Comparison of ENCODE assay signal across 8 mouse cellular contexts in genomic region chr7:29211415-29212198, GRCm38 (mm10). TPM values are rescaled to one million over a fixed set of nuclear protein-coding genes. Genes with fewer than 3 reads are reported as not detected.
DNase-seq lines count a peak whose midpoint lies in the region; ATAC-seq and TF ChIP-seq lines count a peak whose summit lies in the region.

No protein-coding gene starts in this region.

- peaks cover 12% of the 10 kb centered on the region for H3K27me3 ChIP-seq in erythroblast, embryonic 14.5 days (ENCODE audit: control insufficient read depth)
- H3K27me3 ChIP-seq in heart, embryonic 12.5 days (replicated peaks), result peaks cover 18% of the 10 kb centered on the region
- H3K27me3 ChIP-seq in kidney, postnatal 0 days (ENCODE audit: insufficient read depth, low read length), result no peaks in the 10 kb centered on the region
- no peaks in the 10 kb centered on the region for H3K27me3 ChIP-seq in liver, embryonic 14.5 days (ENCODE audit: control insufficient read depth, insufficient read depth, low read length)

- WGBS in bone marrow, adult 2 months, result 7% methylated on average over 34 of the region's 34 CpGs
- WGBS in heart, embryonic 12.5 days, result 3% methylated on average over 34 of the region's 34 CpGs
- WGBS in kidney, postnatal 0 days, result 4% methylated on average over 34 of the region's 34 CpGs
- 3% methylated on average over 34 of the region's 34 CpGs for WGBS in liver, embryonic 14.5 days (ENCODE audit: insufficient replicate concordance)

- H3K27ac ChIP-seq in bone marrow, adult 2 months (ENCODE audit: control insufficient read depth, insufficient read depth, low read depth, low read length, poor library complexity), result peak overlapping the region; percentile 65
- H3K27ac ChIP-seq in heart, embryonic 12.5 days (ENCODE audit: poor library complexity, severe bottlenecking), result peak overlapping the region; percentile 52
- peak overlapping the region; percentile 86 for H3K27ac ChIP-seq in kidney, postnatal 0 days
- no peak overlapping the region; the same call in 1 of the 2 replicates for H3K27ac ChIP-seq in liver, embryonic 14.5 days

- peak; percentile 80 for ATAC-seq in heart, embryonic 12.5 days (ENCODE audit: insufficient number of reproducible peaks, low FRiP score)
- ATAC-seq in kidney, postnatal 0 days (replicated peaks; ENCODE audit: low FRiP score, low read depth), result peak; percentile 88
- peak; percentile 80 for ATAC-seq in liver, embryonic 14.5 days (ENCODE audit: insufficient read depth)

- no peak for TF ChIP-seq CTCF in bone marrow, adult 2 months (IDR thresholded peaks at IDR 0.05; ENCODE audit: control insufficient read depth, insufficient read depth, low read length)
- TF ChIP-seq CTCF in kidney, postnatal 0 days (IDR thresholded peaks at IDR 0.05; ENCODE audit: low read depth), result no peak
- TF ChIP-seq CTCF in liver, embryonic 14.5 days (IDR thresholded peaks at IDR 0.05; ENCODE audit: low read depth), result no peak

- H3K4me3 ChIP-seq in bone marrow, adult 2 months (replicated peaks; ENCODE audit: control insufficient read depth, low read depth, low read length), result peak overlapping the region; percentile 73
- peak overlapping the region; percentile 48 for H3K4me3 ChIP-seq in erythroblast, embryonic 14.5 days (replicated peaks)
- peak overlapping the region; percentile 51 for H3K4me3 ChIP-seq in heart, embryonic 12.5 days
- peak overlapping the region; percentile 33 for H3K4me3 ChIP-seq in kidney, postnatal 0 days (replicated peaks; ENCODE audit: low read depth, low read length)
- H3K4me3 ChIP-seq in liver, embryonic 14.5 days (ENCODE audit: insufficient read depth in 1 of 2, low read depth in 2 of 2, low read length in 2 of 2), result peak overlapping the region; percentile 38 to 45

- H3K4me2 ChIP-seq in heart, embryonic 12.5 days, result peak overlapping the region; percentile 66
- H3K4me2 ChIP-seq in kidney, postnatal 0 days (ENCODE audit: low read length), result peak overlapping the region; percentile 52
- H3K4me2 ChIP-seq in liver, embryonic 14.5 days (ENCODE audit: low read depth), result peak overlapping the region; percentile 58

- peak; percentile 91 for DNase-seq in CD4-positive, CD25-positive, alpha-beta regulatory T cell, adult 2 months (ENCODE audit: low read depth, low spot score)
- peak; percentile 95 for DNase-seq in kidney, postnatal 0 days (ENCODE audit: low spot score)
- peak; percentile 60 to 76 (median 61) for DNase-seq in liver, embryonic 14.5 days (ENCODE audit: low read depth in 3 of 3, low spot score in 3 of 3)
- DNase-seq in neural tube, embryonic 10.5 days (ENCODE audit: extremely low spot score, low spot score), result peak; percentile 70
- DNase-seq in testis, postnatal 14 days (ENCODE audit: low spot score), result peak; percentile 91

- H3K4me1 ChIP-seq in bone marrow, adult 2 months (ENCODE audit: control insufficient read depth, insufficient read depth, low read length), result no peaks in the 10 kb centered on the region
- peaks cover 26% of the 10 kb centered on the region for H3K4me1 ChIP-seq in erythroblast, embryonic 14.5 days (ENCODE audit: control insufficient read depth)
- H3K4me1 ChIP-seq in heart, embryonic 12.5 days (replicated peaks), result peaks cover 13% of the 10 kb centered on the region; the same call in 1 of the 2 replicates
- no peaks in the 10 kb centered on the region for H3K4me1 ChIP-seq in kidney, postnatal 0 days (replicated peaks; ENCODE audit: insufficient read depth, low read length)
- peaks cover 0 to 11% of the 10 kb centered on the region in 2 experiments; a peak in 2 of 4 replicates for H3K4me1 ChIP-seq in liver, embryonic 14.5 days (replicated peaks; ENCODE audit: control insufficient read depth in 2 of 2, insufficient read depth in 2 of 2, low read length in 1 of 2)

- H3K36me3 ChIP-seq in erythroblast, embryonic 14.5 days (ENCODE audit: control insufficient read depth), result no peaks in the 10 kb centered on the region
- no peaks in the 10 kb centered on the region for H3K36me3 ChIP-seq in heart, embryonic 12.5 days
- no peaks in the 10 kb centered on the region for H3K36me3 ChIP-seq in kidney, postnatal 0 days (ENCODE audit: insufficient read depth, low read length)
- no peaks in the 10 kb centered on the region for H3K36me3 ChIP-seq in liver, embryonic 14.5 days (replicated peaks; ENCODE audit: control insufficient read depth, insufficient read depth, low read depth)

- no peak for TF ChIP-seq POLR2A in bone marrow, adult 2 months (IDR thresholded peaks at IDR 0.05; ENCODE audit: borderline replicate concordance, control insufficient read depth, low read depth, low read length)

- no peak for TF ChIP-seq EP300 in liver, embryonic 14.5 days (IDR thresholded peaks at IDR 0.05; ENCODE audit: low read depth)

- H3K9ac ChIP-seq in heart, embryonic 12.5 days, result peak overlapping the region; percentile 46; the same call in 1 of the 2 replicates
- peak overlapping the region; percentile 55; the same call in 1 of the 2 replicates for H3K9ac ChIP-seq in kidney, postnatal 0 days (ENCODE audit: low read depth, low read length)
- no peak overlapping the region for H3K9ac ChIP-seq in liver, embryonic 14.5 days (replicated peaks)

- peaks cover 4% of the 10 kb centered on the region; the same call in 1 of the 2 replicates for H3K9me3 ChIP-seq in erythroblast, embryonic 14.5 days (ENCODE audit: control insufficient read depth, low read length)
- peaks cover 16% of the 10 kb centered on the region for H3K9me3 ChIP-seq in heart, embryonic 12.5 days (replicated peaks)
- H3K9me3 ChIP-seq in kidney, postnatal 0 days (replicated peaks; ENCODE audit: low read length), result no peaks in the 10 kb centered on the region
- no peaks in the 10 kb centered on the region for H3K9me3 ChIP-seq in liver, embryonic 14.5 days (ENCODE audit: control insufficient read depth, low read length)

RNA-seq across cellular contexts. Expression of gene Catsperg1, which starts 2.2 kb away (rescaled TPM):
- polyA plus RNA-seq in bone marrow, adult 2 months (2011; ENCODE audit: insufficient read depth, insufficient read length, low replicate concordance, missing spikeins), result 1.7 and 4.1 TPM in 2 replicates
- not detected in 2 replicates for polyA plus RNA-seq in erythroblast, embryonic 14.5 days (2012)
- polyA plus RNA-seq in heart, embryonic 12.5 days (2016; fragmentation: Nextera tagmentation; extraction: Ambion mirVana), result 0.38 and 0.44 TPM in 2 replicates
- 0.51 and 0.53 TPM in 2 replicates for polyA plus RNA-seq in kidney, postnatal 0 days (2015; fragmentation: Nextera tagmentation; extraction: Ambion mirVana)
- polyA plus RNA-seq in liver, embryonic 14.5 days (2012; rRNA removed), result 0.32 and 0.45 TPM in 2 replicates
- 0.11 TPM in 1 of 2 replicates, not detected in the other for polyA plus RNA-seq in liver, embryonic 14.5 days (2014; fragmentation: Nextera tagmentation; extraction: Ambion mirVana)

RNA-seq across cellular contexts. Expression of gene Kcnk6, which starts 20.7 kb away (rescaled TPM):
- polyA plus RNA-seq in bone marrow, adult 2 months (2011; ENCODE audit: insufficient read depth, insufficient read length, low replicate concordance, missing spikeins), result 3.5 and 8.8 TPM in 2 replicates
- 0.08 TPM in 1 of 2 replicates, not detected in the other for polyA plus RNA-seq in erythroblast, embryonic 14.5 days (2012)
- 3.4 and 4.3 TPM in 2 replicates for polyA plus RNA-seq in heart, embryonic 12.5 days (2016; fragmentation: Nextera tagmentation; extraction: Ambion mirVana)
- 0.87 and 0.88 TPM in 2 replicates for polyA plus RNA-seq in kidney, postnatal 0 days (2015; fragmentation: Nextera tagmentation; extraction: Ambion mirVana)
- 2.4 TPM in 2 replicates for polyA plus RNA-seq in liver, embryonic 14.5 days (2012; rRNA removed)
- 0.55 and 0.82 TPM in 2 replicates for polyA plus RNA-seq in liver, embryonic 14.5 days (2014; fragmentation: Nextera tagmentation; extraction: Ambion mirVana)

RNA-seq across cellular contexts. Expression of gene Yif1b, which starts 26.5 kb away (rescaled TPM):
- polyA plus RNA-seq in bone marrow, adult 2 months (2011; ENCODE audit: insufficient read depth, insufficient read length, low replicate concordance, missing spikeins), result 8.5 and 10.7 TPM in 2 replicates
- polyA plus RNA-seq in erythroblast, embryonic 14.5 days (2012), result 6.4 and 6.9 TPM in 2 replicates
- 99.4 and 104 TPM in 2 replicates for polyA plus RNA-seq in heart, embryonic 12.5 days (2016; fragmentation: Nextera tagmentation; extraction: Ambion mirVana)
- 121 and 131 TPM in 2 replicates for polyA plus RNA-seq in kidney, postnatal 0 days (2015; fragmentation: Nextera tagmentation; extraction: Ambion mirVana)
- polyA plus RNA-seq in liver, embryonic 14.5 days (2012; rRNA removed), result 24.4 and 29.4 TPM in 2 replicates
- polyA plus RNA-seq in liver, embryonic 14.5 days (2014; fragmentation: Nextera tagmentation; extraction: Ambion mirVana), result 41.6 and 44.5 TPM in 2 replicates

RNA-seq across cellular contexts. Expression of gene Psmd8, which starts 31.1 kb away (rescaled TPM):
- polyA plus RNA-seq in bone marrow, adult 2 months (2011; ENCODE audit: insufficient read depth, insufficient read length, low replicate concordance, missing spikeins), result 93.2 and 170 TPM in 2 replicates
- polyA plus RNA-seq in erythroblast, embryonic 14.5 days (2012), result 11.2 and 15.7 TPM in 2 replicates
- polyA plus RNA-seq in heart, embryonic 12.5 days (2016; fragmentation: Nextera tagmentation; extraction: Ambion mirVana), result 221 and 225 TPM in 2 replicates
- 296 and 298 TPM in 2 replicates for polyA plus RNA-seq in kidney, postnatal 0 days (2015; fragmentation: Nextera tagmentation; extraction: Ambion mirVana)
- polyA plus RNA-seq in liver, embryonic 14.5 days (2012; rRNA removed), result 86.0 and 86.2 TPM in 2 replicates
- 130 and 131 TPM in 2 replicates for polyA plus RNA-seq in liver, embryonic 14.5 days (2014; fragmentation: Nextera tagmentation; extraction: Ambion mirVana)

RNA-seq across cellular contexts. Expression of gene 2200002D01Rik, which starts 36.7 kb away (rescaled TPM):
- 15.6 and 18.7 TPM in 2 replicates for polyA plus RNA-seq in bone marrow, adult 2 months (2011; ENCODE audit: insufficient read depth, insufficient read length, low replicate concordance, missing spikeins)
- 0.19 TPM in 1 of 2 replicates, not detected in the other for polyA plus RNA-seq in erythroblast, embryonic 14.5 days (2012)
- 9.2 and 11.7 TPM in 2 replicates for polyA plus RNA-seq in heart, embryonic 12.5 days (2016; fragmentation: Nextera tagmentation; extraction: Ambion mirVana)
- polyA plus RNA-seq in kidney, postnatal 0 days (2015; fragmentation: Nextera tagmentation; extraction: Ambion mirVana), result 23.7 and 24.1 TPM in 2 replicates
- 0.39 and 1.3 TPM in 2 replicates for polyA plus RNA-seq in liver, embryonic 14.5 days (2012; rRNA removed)
- polyA plus RNA-seq in liver, embryonic 14.5 days (2014; fragmentation: Nextera tagmentation; extraction: Ambion mirVana), result 2.6 and 4.8 TPM in 2 replicates
